Mouse (Mus musculus): ENCODE data around the gene Gm12695.

GRCm38 (mm10) chr4:96806824-96807808 lies 22.1 kb upstream of the Gm12695 start:
- TF ChIP-seq CTCF (IDR thresholded peaks at IDR 0.05; ENCODE audit: control insufficient read depth, insufficient read depth, insufficient read length) (no peak), USF1 (IDR thresholded peaks at IDR 0.05; ENCODE audit: low read depth) (no peak), MYOD1 (IDR thresholded peaks at IDR 0.05; ENCODE audit: control insufficient read depth, insufficient read length, low read depth) (no peak)
